Mouse (Mus musculus) hindbrain, embryonic 13.5 days (tissue): ENCODE results near the gene Psma5. TPM values are rescaled to one million over a fixed set of nuclear protein-coding genes. Genes with fewer than 3 reads are reported as not detected.
A peak's percentile ranks its signal among the peaks of the same experiment; 100 is the strongest.

Source experiments
- ATAC-seq: fragments of 200-750 bp; cut with Nextera tagmentation; 2 replicates; pipeline ENCODE4 v1.8.0; 2017; ENCODE audit warnings: moderate TSS enrichment; ENCODE audit not compliant: low FRiP score
- H3K27ac ChIP-seq: fragments of 300-500 bp; sonication (generic); 2 replicates; pipeline ENCODE4 v1.5.1; 2015; ENCODE audit warnings: inconsistent platforms, mild to moderate bottlenecking, moderate library complexity
- H3K27me3 ChIP-seq: fragments of 300-500 bp; sonication (generic); 2 replicates; pipeline ENCODE4 v1.6.1; 2015; ENCODE audit warnings: mild to moderate bottlenecking, inconsistent platforms
- H3K36me3 ChIP-seq: fragments of 300-500 bp; sonication (generic); 2 replicates; pipeline ENCODE4 v1.6.1; 2015; ENCODE audit warnings: mild to moderate bottlenecking, inconsistent platforms
- H3K4me1 ChIP-seq: fragments of 300-500 bp; sonication (generic); replicated peaks from 2 replicates; pipeline ENCODE4 v1.6.1; 2015; ENCODE audit warnings: inconsistent platforms
- H3K4me2 ChIP-seq: fragments of 300-500 bp; sonication (generic); 2 replicates; pipeline ENCODE4 v1.6.1; 2015; ENCODE audit warnings: inconsistent platforms, mild to moderate bottlenecking, moderate library complexity
- H3K4me3 ChIP-seq: fragments of 300-500 bp; sonication (generic); 2 replicates; pipeline ENCODE4 v1.5.1; 2015; ENCODE audit warnings: mild to moderate bottlenecking, inconsistent platforms
- H3K9ac ChIP-seq: fragments of 300-500 bp; sonication (generic); 2 replicates; pipeline ENCODE4 v1.6.1; 2015; ENCODE audit warnings: mild to moderate bottlenecking, inconsistent platforms
- H3K9me3 ChIP-seq: fragments of 300-500 bp; sonication (generic); 2 replicates; pipeline ENCODE4 v1.6.1; 2016; ENCODE audit warnings: inconsistent platforms
- WGBS: fragments of 180-500 bp; shearing (Covaris S2); methylation state at CpG from one replicate; pipeline ENCODE4 v1.1.7; 2015; 5-methylcytosine and 5-hydroxymethylcytosine counted together
- polyA plus RNA-seq: library from polyadenylated mRNA; unstranded; fragments of >200 nt; fragmentation: Nextera tagmentation; extraction: Ambion mirVana; gene quantifications from 2 replicates; pipeline ENCODE4 v1.2.1, GENCODE M21; 2015

Psma5 gene
- 233 and 239 TPM in 2 replicates for polyA plus RNA-seq

GRCm38 (mm10) chr3:108256719-108257637 lies at the start of gene Psma5:
Gene Psma5, plus strand, starts transcription at chr3:108256926.
- Histone ChIP-seq H3K9ac (peak within 1 kb of the TSS; percentile 96), H3K27ac (peak within 1 kb of the TSS; percentile 44), H3K9me3 (no peaks in the 10 kb centered on the region), H3K4me2 (peak within 1 kb of the TSS; percentile 87), H3K4me3 (peak within 1 kb of the TSS; percentile 99), H3K27me3 (no peaks in the 10 kb centered on the region), H3K36me3 (peaks cover 3% of the 10 kb centered on the region; the same call in 1 of the 2 replicates), H3K4me1 (peaks cover 26% of the 10 kb centered on the region)
- peak; percentile 100 for ATAC-seq
- WGBS = under 1% methylated on average over 79 of the region's 79 CpGs

- H3K9me3 ChIP-seq = no peaks in the 10 kb centered on the region
Measured at GRCm38 (mm10) chr3:108209001-108209400, 47.7 kb upstream of the Psma5 start.

GRCm38 (mm10) chr3:108209536-108209935 lies 47.2 kb upstream of the Psma5 start:
- H3K4me1 ChIP-seq = peaks cover 41% of the 10 kb centered on the region
- H3K9ac ChIP-seq = peak overlapping the region; percentile 93
- H3K4me2 ChIP-seq = peak overlapping the region; percentile 94
- 9% methylated on average over 8 of the region's 8 CpGs for WGBS
- H3K9me3 ChIP-seq = no peaks in the 10 kb centered on the region
- peak overlapping the region; percentile 64 for H3K4me3 ChIP-seq
- ATAC-seq = 0 out of 2 replicates have a peak, but pooled peaks have one; percentile 2
- peak overlapping the region; percentile 98 for H3K27ac ChIP-seq
- H3K27me3 ChIP-seq = 0 out of 2 replicates have a peak, but pooled peaks cover 8% of the 10 kb centered on the region
- H3K36me3 ChIP-seq = peaks cover 38% of the 10 kb centered on the region

More at GRCm38 (mm10) chr3:108209001-108209400, 47.7 kb upstream of the Psma5 start:
- H3K27ac ChIP-seq = peak overlapping the region; percentile 98
- ATAC-seq = no peak
- H3K9ac ChIP-seq = peak overlapping the region; percentile 93
- H3K4me3 ChIP-seq = peak overlapping the region; percentile 64
- WGBS = 60% methylated on average over 2 of the region's 3 CpGs
- H3K4me2 ChIP-seq = peak overlapping the region; percentile 94
- peaks cover 45% of the 10 kb centered on the region for H3K4me1 ChIP-seq
- 0 out of 2 replicates have a peak, but pooled peaks cover 3% of the 10 kb centered on the region for H3K27me3 ChIP-seq
- peaks cover 42% of the 10 kb centered on the region for H3K36me3 ChIP-seq

GRCm38 (mm10) chr3:108209946-108210770 lies 46.6 kb upstream of the Psma5 start:
- Histone ChIP-seq H3K9me3 (no peaks in the 10 kb centered on the region), H3K9ac (peak overlapping the region; percentile 93), H3K36me3 (peaks cover 32% of the 10 kb centered on the region), H3K27ac (peak overlapping the region; percentile 98), H3K4me3 (peak overlapping the region; percentile 64), H3K4me2 (peak overlapping the region; percentile 94), H3K4me1 (peaks cover 41% of the 10 kb centered on the region), H3K27me3 (0 out of 2 replicates have a peak, but pooled peaks cover 8% of the 10 kb centered on the region)
- under 1% methylated on average over 65 of the region's 72 CpGs for WGBS
- peak; percentile 96 for ATAC-seq

- H3K4me3 ChIP-seq = peak within 1 kb of the TSS; percentile 64
- H3K9me3 ChIP-seq = no peaks in the 10 kb centered on the region
- peaks cover 26% of the 10 kb centered on the region for H3K36me3 ChIP-seq
- WGBS = 0% methylated on average over 14 of the region's 14 CpGs
- H3K4me1 ChIP-seq = peaks cover 41% of the 10 kb centered on the region
- 0 out of 2 replicates have a peak, but pooled peaks cover 8% of the 10 kb centered on the region for H3K27me3 ChIP-seq
- H3K27ac ChIP-seq = peak within 1 kb of the TSS; percentile 98
- ATAC-seq = peak; percentile 91
- peak within 1 kb of the TSS; percentile 93 for H3K9ac ChIP-seq
- peak within 1 kb of the TSS; percentile 94 for H3K4me2 ChIP-seq
Measured at GRCm38 (mm10) chr3:108210771-108211139, 46.0 kb upstream of the Psma5 start, which contains the start of gene Atxn7l2. Gene Atxn7l2, minus strand, starts transcription at chr3:108210934.

- Histone ChIP-seq H3K4me3 (peak overlapping the region; percentile 64; the same call in 1 of the 2 replicates), H3K36me3 (peaks cover 15% of the 10 kb centered on the region), H3K4me2 (peak overlapping the region; percentile 76), H3K9me3 (no peaks in the 10 kb centered on the region), H3K27ac (peak overlapping the region; percentile 98), H3K4me1 (peaks cover 38% of the 10 kb centered on the region), H3K27me3 (0 out of 2 replicates have a peak, but pooled peaks cover 8% of the 10 kb centered on the region), H3K9ac (no peak overlapping the region; the same call in 1 of the 2 replicates)
- no peak for ATAC-seq
- 64% methylated on average over 6 of the region's 6 CpGs for WGBS
Measured at GRCm38 (mm10) chr3:108211845-108212244, 44.9 kb upstream of the Psma5 start.

GRCm38 (mm10) chr3:108212406-108212805 lies 44.3 kb upstream of the Psma5 start:
- no peak overlapping the region for H3K9ac ChIP-seq
- H3K4me1 ChIP-seq = peaks cover 33% of the 10 kb centered on the region
- 92% methylated on average over 8 of the region's 8 CpGs for WGBS
- H3K36me3 ChIP-seq = peaks cover 9% of the 10 kb centered on the region
- H3K27me3 ChIP-seq = 0 out of 2 replicates have a peak, but pooled peaks cover 10% of the 10 kb centered on the region
- no peak overlapping the region; the same call in 1 of the 2 replicates for H3K4me2 ChIP-seq
- no peak for ATAC-seq
- no peak overlapping the region for H3K4me3 ChIP-seq
- no peaks in the 10 kb centered on the region for H3K9me3 ChIP-seq
- 0 out of 2 replicates have a peak overlapping the region, but pooled peaks have one; percentile 12 for H3K27ac ChIP-seq

- Histone ChIP-seq H3K4me2 (no peak overlapping the region), H3K4me3 (no peak overlapping the region), H3K9me3 (no peaks in the 10 kb centered on the region), H3K27ac (no peak overlapping the region), H3K4me1 (peaks cover 13% of the 10 kb centered on the region), H3K36me3 (no peaks in the 10 kb centered on the region), H3K9ac (no peak overlapping the region), H3K27me3 (0 out of 2 replicates have a peak, but pooled peaks cover 14% of the 10 kb centered on the region)
- no peak for ATAC-seq
- WGBS = 30% methylated on average over 5 of the region's 5 CpGs
Measured at GRCm38 (mm10) chr3:108214734-108215133, 42.0 kb upstream of the Psma5 start.

- H3K4me1 ChIP-seq = peaks cover under 1% of the 10 kb centered on the region; the same call in 1 of the 2 replicates
- H3K4me2 ChIP-seq = no peak overlapping the region
- no peaks in the 10 kb centered on the region for H3K36me3 ChIP-seq
- no peak overlapping the region for H3K27ac ChIP-seq
- peaks cover 53% of the 10 kb centered on the region for H3K27me3 ChIP-seq
- 76% methylated on average over 3 of the region's 3 CpGs for WGBS
- no peak for ATAC-seq
- H3K4me3 ChIP-seq = no peak overlapping the region
- no peak overlapping the region for H3K9ac ChIP-seq
- no peaks in the 10 kb centered on the region for H3K9me3 ChIP-seq
Measured at GRCm38 (mm10) chr3:108220661-108221060, 36.1 kb upstream of the Psma5 start.

- peak overlapping the region; percentile 40 for H3K4me3 ChIP-seq
Measured at GRCm38 (mm10) chr3:108225711-108226557, 30.8 kb upstream of the Psma5 start.

More at GRCm38 (mm10) chr3:108225711-108226557, 30.8 kb upstream of the Psma5 start:
- Histone ChIP-seq H3K9me3 (no peaks in the 10 kb centered on the region), H3K9ac (peak overlapping the region; percentile 62), H3K4me2 (peak overlapping the region; percentile 60), H3K36me3 (no peaks in the 10 kb centered on the region), H3K27ac (no peak overlapping the region), H3K4me1 (peaks cover 12% of the 10 kb centered on the region), H3K27me3 (peaks cover 76% of the 10 kb centered on the region)
- 4% methylated on average over 65 of the region's 67 CpGs for WGBS
- ATAC-seq = peak; percentile 36; the same call in 1 of the 2 replicates
